Mouse (Mus musculus) 3T3-L1 (cell line): ENCODE measurements around the gene Mcm5.

ENCODE experiments used
- DNase-seq: peaks from one replicate; pipeline ENCODE4 v3.0.0-alpha.2; 2015; ENCODE audit warnings: low read depth, low spot score

Gene Mcm5

DNA sequence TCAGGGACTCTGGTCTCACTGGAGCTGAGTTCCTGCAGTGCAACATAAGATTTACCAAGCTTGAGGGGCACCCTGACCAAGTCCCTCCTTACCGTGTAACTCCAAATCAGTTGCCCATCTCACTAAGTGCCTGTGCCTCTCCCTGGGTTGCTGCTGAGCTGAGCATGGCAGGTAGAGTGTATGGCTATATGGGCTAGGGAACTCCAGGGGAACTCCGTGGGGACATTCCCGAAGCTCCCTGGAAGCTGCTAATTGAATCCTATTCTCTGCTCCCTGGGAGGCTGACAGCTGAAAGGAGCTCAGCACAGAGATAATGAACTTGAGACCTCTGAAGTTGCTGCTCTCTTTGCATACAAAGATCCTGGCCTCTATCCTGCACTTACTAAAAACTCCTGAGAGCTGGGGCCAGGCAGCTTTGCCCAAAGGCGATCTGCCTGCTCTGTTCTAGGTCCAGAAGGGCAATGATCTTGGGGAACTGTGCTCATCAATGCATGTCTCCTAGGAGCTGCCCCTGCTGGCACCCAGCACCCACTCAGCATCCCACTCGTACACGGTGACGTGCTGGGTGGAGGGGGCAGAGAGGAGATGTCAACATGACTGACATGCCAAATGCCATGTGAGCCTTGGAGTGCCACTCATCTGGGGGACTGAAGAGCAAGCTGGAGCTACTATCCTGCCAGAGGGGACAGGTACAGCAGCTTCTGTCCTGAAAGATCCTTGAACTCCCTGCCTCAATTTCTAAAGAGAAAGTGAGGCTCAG is 48.3 kb downstream of the Mcm5 start:
- DNase-seq = no peak

DNA sequence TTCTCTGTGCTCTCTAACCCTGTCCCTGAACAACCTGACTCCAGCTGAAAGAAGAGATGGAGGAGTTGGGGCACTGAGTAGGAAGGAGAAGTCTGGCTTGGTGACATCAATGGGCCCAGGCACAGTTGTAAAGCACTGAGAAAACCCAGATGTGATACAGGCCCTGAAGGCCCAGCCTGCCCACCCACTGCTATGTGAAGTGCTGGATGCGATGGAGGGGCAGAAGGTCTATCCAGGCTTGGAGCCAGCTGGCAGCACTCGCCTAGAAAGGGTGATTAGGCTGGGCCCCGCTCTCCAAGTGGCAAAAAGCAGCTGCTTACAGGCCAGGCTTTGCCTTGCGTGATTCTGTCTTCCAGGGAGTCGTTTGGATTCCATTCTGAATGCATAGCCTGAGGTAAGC is 60.0 kb downstream of the Mcm5 start:
- no peak for DNase-seq

GRCm38 (mm10) chr8:75172009-75172685 is 62.8 kb downstream of the Mcm5 start:
- no peak for DNase-seq
